Mouse (Mus musculus): Measurements from ENCODE around the gene Cnnm4.

DNA sequence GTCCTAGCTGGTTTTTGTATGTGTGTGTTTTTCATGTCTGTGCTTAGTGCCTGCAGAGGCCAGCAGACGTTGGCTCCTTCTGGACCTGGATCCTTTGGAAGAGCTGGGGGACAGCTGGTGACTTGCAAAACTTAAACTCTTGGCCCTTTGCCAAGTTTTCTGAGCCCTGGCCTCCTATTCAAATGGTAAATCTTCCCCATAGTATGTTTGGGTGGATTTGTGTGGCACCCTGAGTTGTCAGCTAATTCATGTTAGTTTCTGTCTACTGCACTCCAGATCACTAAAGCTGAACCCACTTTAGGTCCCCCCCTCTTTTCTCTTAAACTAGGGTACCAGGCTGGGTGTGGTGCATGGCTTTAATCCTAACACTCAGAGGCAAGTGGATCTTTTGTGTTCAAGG lies 56.9 kb downstream of the Cnnm4 start:
- TF ChIP-seq POLR2A (IDR thresholded peaks at IDR 0.05; ENCODE audit: insufficient read depth, low read depth, low read length), result 0 out of 2 replicates have a peak, but pooled peaks have one; percentile 23
- no peak for TF ChIP-seq EP300 (IDR thresholded peaks at IDR 0.05; ENCODE audit: insufficient read depth, low read depth, low read length)

Data from heart, adult 2 months (tissue).